Mouse (Mus musculus) gonadal fat pad, adult 2 months (tissue): ENCODE results near the gene Tspear. TPM values are rescaled to one million over a fixed set of nuclear protein-coding genes. Genes with fewer than 3 reads are reported as not detected.
"Not testable (repeated sequence)": the region's sequence is repeated elsewhere in the genome, so short reads cannot be mapped to it uniquely, and the experiment has no call there.

Experiments
- DNase-seq: peaks from one replicate; pipeline ENCODE4 v3.0.0-alpha.2; 2012; ENCODE audit warnings: low read depth
- polyA plus RNA-seq: library from polyadenylated mRNA; depleted of rRNA; stranded (reverse); fragments of >200 nt; gene quantifications from 2 replicates; pipeline ENCODE4 v1.2.3, GENCODE M21; 2012; rRNA removed

Tspear gene
- 0.54 and 1.1 TPM in 2 replicates for polyA plus RNA-seq

DNA sequence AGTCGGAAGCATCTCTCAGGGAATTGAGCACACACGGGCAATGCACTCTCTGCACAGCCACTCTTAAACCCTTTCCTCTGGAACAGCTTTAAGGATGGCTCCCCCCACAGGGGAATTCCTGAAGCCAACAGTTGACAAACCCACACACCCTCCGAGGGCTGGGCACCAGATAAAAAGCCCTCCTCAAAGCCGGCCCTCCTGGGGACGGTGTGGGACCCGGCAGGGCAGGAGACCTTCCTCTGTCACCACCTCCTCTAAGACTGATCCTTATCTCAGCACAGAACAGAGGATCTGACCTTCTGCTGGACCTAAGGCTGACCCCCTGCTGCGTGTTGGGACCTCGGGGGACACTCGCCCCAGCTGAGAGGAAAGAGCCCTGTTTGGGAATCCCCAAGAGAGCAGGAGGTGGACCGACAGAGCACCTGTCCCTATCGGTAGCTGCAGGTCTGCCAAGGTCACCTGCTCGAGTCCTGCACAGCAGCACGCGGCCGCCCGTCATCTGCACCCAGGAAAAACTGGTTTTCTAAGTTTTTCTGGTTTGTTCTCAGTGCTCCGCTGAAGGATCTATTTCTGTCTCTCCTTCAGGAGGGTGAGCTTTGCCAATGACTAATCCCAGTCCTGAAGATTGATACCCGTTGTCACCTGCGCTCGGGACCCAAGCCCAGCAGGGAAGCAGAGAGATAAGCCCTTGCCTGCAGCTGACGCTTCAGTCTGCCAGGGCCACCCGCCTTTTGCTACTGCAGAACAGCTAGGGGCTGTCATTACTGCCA is at the start of gene Tspear:
Gene Tspear (plus strand): TSS at position 675 of the 770 bp plus-strand sequence.
- peak; percentile 45 for DNase-seq

DNA sequence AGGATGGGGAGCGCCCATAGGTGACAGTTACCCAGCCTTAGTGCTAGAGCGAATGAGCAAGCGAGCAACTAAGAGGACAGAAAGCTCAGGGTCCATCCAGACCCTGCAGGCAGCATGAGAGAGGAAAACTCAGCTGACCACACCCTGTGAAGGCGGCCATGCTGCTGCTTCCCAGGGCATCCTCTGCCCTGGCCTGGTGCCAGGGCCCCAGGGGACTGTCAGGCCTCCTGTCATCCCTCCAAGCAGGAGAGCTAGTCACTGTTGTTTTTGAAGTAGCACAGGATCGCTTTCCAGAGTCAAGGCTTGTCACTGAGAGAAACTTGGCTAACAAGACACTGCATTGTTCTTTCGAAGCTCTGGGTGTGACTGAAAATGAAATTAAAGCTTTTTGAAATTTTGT is 47.4 kb upstream of the Tspear start:
- DNase-seq: no peak

DNA sequence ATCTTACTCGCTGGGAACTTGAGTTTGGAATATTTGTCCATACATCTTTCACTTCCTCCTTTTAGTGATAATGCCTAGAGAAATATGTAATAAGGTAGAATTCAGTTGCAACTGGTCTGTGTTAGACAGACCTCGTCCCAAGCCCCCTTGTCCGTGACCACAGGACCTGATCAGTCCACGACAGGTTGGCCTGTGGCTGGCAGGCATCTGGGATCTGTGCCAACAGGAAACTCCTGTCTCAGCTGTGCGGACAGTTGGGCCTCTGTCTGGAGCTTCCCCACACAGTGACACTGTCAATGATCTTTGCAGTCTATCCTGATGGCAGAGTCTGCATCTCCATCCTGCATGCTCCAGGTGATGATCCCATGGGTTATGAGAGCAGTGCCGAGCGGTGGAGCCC is 43.2 kb upstream of the Tspear start:
- no peak for DNase-seq

DNA sequence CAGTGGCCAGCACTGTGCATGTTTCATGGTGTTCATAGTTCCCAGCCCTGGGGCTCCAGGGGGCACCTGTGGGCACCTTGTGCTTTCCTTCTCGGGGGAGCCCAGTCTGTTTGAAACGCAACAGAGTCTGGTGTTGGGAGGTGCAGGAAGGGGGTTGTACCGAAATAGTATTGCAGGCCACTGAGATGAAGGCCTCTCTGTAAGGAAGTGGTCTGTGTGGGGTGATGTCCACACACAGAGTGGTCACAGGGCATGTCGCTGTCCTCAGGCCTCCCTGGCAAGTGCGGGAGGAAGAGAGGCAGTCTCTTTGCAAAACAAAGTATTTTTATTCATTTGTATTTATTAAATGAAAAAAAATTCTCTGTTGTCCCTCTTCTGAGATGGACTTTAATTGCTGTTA is 40.8 kb upstream of the Tspear start:
- no peak for DNase-seq

DNA sequence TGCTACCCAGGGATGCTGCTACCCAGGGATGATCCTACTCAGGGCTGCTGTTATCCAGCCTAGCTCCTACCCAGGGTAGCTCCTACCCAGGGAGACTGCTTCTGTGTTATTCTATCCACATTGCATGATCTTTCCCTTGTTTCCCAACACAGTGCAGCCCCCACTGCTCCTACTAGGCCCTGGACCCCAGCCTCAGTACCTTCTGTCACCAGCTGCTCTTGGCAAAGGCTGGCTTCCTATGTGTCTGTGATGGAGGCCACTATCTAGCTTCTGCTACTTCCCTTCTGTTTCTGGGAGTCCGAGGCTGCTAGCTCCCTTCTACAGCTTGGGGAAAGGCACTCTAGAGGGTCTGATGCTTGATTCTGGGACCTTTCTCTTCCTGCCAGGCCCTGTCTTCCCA is 38.9 kb upstream of the Tspear start:
- DNase-seq: no peak

DNA sequence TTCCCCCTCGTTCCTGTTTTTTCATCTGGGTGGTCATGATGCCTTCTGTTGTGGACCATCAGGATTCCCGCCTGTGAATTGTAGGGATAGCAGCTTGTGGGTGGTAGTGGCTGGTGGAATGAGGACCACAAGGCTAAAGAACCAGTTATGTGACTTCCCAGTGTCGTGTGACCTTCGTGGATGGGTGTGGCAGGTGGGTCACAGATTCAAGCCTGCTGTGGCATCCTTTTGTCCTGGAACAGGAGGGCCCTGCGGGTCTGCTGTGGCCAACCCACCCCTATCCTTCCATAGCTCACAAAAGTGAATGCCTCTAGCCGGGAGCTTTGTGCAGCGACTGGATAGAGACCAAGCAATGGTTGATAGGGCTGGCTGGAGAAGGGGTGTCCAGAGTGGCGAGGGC is 38.5 kb upstream of the Tspear start:
- no peak for DNase-seq

DNA sequence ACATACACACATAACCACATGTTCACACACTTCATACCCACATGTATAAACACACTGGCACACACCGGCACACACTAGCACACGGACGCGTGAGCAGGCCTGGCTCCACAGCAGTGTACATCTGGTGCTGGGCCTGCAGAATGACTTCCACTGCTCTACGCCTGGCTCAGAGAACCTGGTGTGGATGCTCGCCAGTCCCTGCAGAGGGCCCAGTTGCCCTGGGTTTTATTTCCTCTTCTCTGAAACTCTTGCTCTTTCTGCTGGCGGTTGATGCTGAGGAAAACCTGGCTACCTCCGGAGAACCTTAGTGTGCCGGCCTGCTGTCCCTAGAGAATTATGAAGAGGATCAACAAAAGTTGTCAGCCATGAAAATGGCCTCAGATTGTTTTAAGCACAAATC is 34.3 kb upstream of the Tspear start:
- no peak for DNase-seq

DNA sequence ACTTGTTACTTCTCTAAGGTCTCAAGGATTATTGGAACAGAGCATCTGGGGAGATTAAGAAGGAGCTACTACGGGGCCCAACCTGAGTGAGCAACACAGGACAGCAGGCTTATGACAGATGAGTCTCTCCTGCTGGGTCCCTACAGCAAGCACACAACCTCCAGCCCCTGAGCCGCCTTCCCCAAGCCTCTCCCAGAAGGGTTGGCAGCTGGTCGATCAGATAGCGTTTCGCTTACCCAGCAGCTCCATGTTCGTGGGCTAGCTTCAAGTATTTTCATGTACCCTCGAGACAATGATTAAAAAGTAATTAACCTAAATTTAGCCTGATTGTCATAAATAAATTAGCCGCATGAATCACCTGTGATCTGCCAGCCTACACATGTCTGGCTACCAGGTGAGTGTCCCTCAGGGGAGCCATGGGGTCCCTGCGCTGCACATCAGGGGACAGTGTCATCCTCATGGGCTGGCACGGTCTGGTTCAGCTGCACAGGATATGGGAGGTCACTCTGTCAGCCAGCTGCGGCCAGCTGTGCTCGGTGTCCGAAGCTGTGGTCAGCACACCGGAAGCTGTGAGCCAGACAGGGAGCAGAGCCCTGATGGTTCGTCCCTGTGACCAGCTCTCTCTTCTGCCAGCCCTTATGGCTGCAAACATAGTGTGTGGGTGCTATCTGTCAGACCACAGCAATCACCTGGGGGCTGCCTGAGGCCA is 27.9 kb upstream of the Tspear start:
- no peak for DNase-seq

DNA sequence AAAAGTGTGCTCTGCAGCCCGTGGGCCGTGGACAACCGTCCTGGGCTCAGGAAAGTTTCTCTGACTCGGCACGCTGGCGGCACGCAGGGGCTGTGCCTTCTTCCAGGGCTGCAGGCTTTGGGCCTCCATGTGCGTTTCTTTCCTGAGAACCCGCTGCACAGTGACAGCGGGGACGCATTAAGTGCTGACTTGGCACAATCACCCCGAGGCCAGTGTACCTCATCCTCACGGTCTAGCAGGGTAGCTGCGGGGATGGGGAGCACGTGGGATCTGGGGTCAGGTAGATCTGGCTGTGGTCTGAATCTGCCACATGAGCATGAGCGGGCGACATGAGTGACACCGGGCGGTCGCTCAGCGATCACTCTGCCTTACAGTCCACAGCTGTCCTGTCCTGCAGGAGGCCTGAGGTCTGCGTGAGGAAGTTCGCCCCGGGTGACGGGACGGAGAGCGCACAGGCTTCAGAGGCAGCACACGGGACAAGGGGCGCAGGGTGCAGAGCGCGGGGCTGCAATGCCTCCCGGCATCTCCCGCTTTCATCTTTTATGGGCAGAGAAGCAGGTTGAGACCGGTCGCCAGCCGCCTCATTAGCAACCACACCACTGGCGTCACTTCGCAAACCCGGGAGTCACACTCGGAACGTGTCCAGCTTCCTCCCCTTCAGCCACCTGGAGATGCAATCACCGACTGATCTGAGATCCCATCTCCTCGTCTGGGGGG is 22.3 kb upstream of the Tspear start:
- DNase-seq: no peak

DNA sequence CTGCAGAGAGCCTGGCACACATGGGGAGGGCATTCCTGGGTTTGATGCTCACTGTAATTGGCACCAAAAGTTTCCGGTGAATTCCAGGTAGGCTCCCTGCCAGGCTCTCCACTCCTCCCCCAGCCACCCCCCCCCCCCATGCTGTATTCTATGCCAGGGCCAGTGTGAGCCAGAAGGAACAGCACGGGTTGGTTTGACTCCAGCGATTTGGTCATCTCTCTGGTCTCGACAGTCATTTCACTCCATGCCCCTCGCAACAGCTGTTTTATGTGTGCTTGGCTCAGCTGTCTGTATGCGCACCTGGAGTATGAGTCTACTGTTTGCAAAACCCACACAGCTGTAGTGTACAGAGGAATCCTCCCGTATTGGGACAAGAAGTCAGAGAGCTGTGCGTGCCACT is 20.0 kb upstream of the Tspear start:
- DNase-seq: peak; percentile 65

DNA sequence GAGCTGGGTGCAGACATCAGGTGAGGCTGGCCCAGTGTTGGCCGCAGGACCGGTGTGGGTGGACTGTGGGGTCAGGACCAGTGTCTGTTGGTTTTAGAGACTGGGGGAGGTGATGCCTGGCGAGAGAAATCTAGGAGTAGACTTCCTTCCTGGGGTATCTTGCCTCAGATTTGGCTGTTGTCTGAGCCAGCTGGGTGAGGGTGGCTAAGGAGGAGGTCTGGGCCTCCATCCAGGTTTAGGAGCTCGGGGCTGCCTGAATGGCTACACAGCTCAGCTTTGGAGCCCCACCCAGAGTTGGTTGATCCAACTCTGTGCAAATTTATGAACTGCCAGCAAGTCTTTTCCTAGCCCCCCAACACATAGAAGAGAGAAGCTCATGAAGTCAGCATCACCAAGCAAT is 19.0 kb upstream of the Tspear start:
- no peak for DNase-seq

DNA sequence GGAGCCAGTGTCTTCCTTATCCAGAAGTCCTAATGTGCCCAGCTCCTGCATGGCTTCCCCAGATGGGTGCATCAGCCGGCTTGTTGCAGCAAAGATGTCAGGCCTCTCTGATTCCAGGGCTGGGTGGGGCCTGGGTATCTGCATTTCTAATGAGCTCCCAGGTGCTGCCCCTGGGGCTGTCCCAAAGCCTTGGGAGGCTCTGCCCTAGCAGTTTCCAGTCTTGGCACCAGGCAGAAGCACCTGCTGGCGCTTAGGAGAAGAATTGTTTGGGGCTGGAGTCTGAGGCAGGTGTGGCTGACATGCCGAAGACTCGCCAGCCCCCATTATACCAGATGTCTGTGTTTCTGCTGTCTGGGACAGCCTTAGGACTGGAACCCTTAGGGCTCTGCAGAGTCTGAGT is 15.7 kb upstream of the Tspear start:
- DNase-seq: no peak

DNA sequence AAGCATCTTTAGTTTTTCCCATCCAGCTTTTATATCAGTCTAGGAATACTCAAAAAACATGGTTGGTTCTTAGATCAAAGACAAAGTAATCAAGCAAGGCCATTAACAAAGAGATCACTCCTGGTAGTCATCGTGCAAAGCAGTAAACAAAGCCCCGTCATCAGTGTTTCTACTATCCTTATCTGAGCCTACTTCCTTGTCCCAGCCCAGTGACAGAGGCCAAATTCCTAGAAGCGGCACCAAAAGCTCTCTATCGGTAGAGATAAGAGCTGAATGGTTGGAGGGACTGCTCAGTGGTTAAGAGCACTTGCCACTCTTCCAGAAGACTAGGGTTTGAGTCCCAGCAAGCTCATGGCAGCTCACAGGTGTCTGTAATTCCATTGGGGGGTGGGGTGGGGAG is 14.8 kb upstream of the Tspear start:
- no peak for DNase-seq

DNA sequence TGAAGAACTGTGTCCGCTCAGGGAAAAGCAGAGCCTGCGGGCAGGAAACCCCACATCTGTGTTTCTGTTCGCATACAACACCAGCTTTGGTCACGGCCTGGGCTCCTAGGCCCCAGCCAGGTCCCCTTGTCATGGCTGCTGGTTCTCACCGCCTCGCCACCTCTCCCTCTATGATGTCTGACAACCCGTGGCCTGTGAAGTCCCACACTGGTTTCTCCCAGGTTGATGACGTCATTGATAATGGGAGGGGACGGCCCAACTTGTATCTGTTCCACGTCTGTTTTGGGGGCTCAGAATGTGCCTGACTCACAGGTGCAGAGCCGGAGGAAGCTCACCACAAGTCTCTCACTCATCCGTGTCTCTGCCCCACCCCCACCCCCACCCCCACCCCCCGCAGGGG is 12.6 kb upstream of the Tspear start:
- no peak for DNase-seq

DNA sequence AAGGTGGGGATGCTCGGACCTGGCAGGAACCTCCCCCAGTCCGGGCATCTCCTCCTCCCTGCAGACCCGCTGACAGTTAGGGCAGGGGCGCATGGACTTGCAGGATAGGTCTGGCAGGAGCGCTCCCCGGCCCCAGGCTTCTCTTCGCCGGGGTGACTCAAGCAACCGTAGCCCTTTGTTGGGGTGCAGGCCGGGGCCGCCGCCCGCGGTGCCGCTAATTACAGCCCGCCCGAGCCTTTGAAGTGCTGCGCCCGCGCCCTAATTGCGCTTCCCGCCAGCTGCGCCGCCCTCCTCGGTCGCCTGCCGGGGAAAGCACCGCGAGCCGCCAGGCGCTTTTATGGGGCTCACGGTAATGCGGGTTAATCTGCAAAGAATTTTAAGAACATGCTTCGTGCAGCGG is 8.8 kb upstream of the Tspear start:
- DNase-seq: no peak

DNA sequence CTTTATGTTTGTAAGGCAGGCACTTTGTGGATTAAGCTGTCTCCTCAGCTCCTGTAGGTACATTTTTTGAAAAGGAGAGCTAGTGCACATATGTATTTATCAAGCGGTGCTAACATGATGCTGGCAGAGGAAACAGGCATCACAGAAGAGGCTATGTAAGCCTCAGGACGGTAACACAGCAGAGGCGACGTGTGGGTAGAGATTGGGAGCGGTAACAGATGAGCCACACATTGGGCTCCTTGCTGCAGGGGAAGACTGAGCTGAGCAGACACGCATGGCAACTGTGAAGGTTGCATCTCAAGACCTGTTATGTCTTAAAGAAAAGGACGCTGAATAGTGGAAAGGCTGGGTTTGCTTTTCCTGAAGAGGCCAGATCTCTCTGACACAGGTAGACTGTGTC is 3.4 kb upstream of the Tspear start:
- DNase-seq: no peak

DNA sequence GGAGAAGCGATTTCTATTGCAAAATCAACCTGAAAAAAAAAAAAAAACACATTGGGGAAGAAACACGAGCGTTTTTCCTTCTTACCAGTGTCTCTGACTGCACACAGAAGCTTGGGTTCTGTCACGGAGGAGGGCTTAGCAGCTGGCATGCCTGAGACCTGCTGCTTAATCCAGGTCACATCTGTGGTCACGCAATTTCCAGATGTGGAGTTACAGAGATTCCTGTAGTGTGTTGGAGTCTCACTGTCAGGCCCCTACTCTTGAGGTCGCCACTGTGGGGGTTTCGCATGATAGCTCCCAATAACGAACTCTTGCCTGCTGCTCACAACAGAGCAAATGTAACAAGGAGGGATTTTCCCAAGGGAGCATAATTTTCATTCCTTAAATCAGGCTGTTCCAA is 2.2 kb upstream of the Tspear start:
- no peak for DNase-seq

DNA sequence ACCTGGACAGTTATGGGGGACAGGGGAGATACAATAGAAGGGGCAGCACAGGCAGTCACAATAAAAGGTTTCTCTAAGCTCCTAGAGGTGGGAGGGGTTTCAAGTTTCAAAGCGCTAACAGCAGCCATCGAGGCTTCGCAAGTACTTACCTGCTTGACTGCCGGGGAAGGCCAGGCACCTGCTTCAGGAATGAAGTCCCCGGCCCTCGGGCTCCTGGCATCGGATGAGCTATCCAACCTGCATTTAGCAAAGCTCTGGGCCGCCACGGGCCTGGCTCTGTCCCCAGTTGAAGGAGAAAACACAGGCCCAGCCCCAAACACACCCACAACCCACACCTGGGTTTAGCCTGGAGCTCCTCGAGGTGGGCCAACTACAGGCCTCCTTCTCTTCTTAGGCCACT is 652 bp downstream of the Tspear start:
- DNase-seq: peak; percentile 49

DNA sequence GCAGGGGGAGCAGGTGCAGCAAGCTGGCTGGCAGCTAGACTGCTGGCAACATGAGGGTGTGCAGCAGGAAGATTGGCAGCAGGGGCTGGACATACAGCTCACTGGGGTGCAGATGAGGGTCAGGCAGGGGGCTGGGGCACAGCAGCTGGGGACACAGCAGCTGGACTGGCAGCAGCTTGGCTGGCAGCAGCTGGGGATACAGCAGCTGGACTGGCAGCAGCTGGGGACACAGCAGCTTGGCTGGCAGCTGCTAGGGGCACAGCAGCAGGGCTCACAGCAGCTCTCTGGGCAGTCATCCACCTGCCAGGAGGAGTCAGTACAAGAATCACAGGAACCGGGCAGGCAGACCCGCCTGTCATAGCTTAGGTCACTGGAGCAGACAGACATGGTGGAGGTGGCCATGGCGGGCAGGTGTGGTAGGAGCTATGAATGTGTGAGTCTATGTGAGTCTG is 4.0 kb downstream of the Tspear start, which contains the start of gene Gm19402:
Gene Gm19402 (minus strand): TSS at position 402 of the 452 bp plus-strand sequence.
- DNase-seq: not testable (repeated sequence)

DNA sequence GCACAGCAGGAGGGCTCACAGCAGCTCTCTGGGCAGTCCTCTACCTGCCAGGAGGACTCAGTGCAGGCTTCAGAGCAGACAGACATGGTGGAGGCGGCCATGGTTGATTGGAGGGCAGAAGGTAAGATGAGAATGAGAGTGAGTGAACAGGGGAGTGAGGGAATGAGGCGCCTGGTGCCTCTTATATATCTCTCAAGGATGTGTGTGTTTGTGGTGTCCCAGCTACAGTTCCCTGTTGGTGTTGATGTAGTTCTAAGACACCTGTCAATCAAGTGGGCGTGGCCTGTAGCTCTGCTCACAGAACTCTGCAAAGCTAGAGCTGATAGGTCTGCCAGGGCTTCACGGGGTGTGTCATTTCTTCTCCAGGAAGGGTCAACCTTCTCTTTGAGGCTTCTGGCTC is 10.8 kb downstream of the Tspear start, which contains the start of gene Gm9508:
Gene Gm9508 (minus strand): TSS at position 101 of the 400 bp plus-strand sequence.
- no peak for DNase-seq

DNA sequence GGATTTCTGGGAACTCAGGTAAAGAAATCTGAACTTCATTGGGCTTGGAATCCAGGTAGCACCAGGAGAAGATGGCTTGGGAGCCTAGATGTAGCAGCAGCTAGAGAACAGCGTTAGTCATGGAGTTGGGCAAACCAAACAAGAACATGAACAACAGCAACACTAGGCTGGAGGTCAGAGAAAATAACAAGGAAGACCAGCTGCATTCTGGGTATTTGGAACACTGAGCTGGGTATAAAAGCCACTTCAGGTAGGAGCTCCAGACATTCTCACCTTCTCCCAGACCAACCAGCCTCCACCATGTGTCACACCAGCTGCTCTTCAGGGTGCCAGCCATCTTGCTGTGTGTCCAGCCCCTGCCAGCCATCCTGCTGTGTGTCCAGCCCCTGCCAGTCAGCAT is 20.0 kb downstream of the Tspear start, which contains the start of gene Gm10272:
Gene Gm10272 (plus strand): TSS at position 301 of the 400 bp plus-strand sequence.
- no peak for DNase-seq

DNA sequence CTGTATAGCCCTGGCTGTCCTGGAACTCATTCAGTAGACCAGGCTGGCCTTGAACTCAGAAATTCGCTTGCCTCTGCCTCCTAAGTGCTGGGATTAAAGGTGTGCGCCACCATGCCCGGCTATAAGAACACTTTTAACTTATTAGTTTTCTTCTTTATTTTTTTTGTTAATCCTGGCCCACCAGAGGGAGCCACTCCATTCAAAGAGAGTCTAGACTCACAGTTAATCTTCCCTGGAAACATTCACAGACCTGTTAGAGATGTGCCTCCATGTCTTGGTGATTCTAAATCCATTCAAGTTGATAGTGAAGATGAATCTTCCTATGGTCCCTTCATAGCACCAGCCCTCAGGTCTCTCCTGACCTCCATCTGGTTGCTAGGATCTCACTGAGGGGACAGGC is 23.5 kb downstream of the Tspear start:
- no peak for DNase-seq
